Mouse (Mus musculus) skeletal muscle tissue, adult 2 months (tissue): ENCODE data around the gene Slc40a1.

Experiments
- DNase-seq: peaks from one replicate; pipeline ENCODE4 v3.0.0-alpha.2; 2012; ENCODE audit warnings: low read depth, low spot score

The Slc40a1 gene

DNA sequence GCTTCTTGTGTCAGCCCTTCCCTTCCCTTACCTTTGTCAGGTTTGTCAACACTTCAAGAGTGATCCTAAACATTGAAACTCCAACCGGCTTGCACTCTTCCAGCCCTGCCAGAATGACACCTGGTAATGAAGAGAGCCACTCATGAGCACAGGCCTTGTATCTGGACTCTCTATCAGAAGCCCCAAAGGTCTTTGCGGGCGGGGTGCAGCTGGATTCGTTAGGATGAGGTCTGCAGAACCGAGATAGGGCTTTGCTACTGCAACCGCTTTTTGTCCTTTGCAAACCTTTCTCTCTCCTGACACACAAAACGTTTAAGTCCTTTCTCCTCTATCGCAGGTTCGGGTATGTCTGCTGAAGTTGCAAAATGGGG, at the start of gene Slc40a1:
TSS of gene Slc40a1 (minus strand) at position 131 of the 371 bp plus-strand sequence.
- no peak for DNase-seq

DNA sequence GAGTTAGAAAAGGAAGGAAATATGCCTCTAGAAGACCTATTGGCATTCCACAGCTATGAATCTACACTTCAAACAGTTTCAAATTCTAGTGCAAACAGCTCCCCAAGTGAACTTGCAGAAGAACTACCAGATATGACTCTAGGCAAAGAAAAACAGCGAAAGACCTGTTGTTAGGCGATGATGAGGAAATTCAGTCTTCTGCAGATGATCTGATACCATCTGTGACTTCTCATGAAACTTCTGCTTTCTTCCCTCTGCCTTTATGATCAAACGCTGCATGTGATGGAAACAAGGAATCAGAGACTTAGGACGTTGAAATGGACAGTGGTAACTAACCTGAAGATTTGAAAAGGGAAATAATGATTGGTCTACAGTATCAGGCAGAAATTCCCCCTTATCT, 45.0 kb upstream of the Slc40a1 start:
- no peak for DNase-seq

DNA sequence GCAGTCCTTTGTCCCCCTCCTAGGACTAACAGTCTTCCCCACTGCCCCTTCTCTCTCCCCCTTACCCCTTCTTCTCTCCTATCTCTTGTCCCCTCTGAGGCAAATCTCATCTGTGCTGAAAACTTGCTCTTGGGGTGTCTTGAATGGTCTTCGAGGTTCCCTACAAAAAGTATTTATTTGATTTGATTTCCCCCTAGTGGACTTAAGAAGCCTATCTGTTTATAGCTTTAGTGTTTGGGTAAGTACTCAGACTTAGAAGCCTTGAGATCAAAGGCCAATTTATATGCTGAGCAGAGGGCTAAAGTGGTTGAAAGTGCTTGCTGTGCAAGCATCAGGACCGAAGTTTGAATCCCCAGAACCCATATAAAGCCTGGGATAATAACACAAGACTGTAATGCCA, 22.7 kb upstream of the Slc40a1 start:
- no peak for DNase-seq

DNA sequence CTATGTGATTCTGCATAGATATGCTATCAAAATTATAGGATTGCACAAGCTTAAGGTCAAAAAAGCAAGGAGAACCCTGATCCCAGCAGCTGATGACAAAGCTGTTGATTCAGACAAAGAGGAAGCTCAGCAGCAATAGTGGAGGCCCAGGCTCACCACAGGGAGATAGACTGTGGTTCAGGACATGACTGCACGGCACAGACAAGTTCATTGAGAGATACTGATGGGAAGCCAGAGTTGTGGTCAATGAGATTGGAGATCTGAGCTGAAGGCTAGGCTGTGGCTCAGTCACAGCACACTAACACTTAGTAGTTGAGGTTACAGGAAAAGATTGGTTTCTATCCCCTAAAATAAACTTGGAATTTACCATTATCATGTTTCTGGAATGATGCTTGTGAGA, 21.5 kb upstream of the Slc40a1 start:
- no peak for DNase-seq

DNA sequence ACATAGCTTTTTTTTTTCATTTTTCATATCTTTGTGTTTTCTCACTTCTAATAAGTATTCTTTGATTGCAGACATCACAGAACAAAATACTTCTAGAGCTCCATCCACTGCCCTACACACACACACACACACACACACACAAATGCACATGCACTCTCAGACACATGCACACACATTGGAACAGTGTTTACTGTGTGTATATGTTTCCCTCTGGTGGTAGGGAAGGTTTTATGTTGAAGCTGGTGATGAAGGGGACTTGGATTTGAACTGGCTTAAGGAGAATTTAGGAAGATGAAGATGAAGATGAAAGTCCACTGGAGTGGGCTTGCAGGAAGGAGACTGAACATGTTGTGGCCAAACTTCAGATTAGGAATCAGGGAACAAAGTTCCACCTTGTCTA, 4.8 kb upstream of the Slc40a1 start:
- DNase-seq = no peak

DNA sequence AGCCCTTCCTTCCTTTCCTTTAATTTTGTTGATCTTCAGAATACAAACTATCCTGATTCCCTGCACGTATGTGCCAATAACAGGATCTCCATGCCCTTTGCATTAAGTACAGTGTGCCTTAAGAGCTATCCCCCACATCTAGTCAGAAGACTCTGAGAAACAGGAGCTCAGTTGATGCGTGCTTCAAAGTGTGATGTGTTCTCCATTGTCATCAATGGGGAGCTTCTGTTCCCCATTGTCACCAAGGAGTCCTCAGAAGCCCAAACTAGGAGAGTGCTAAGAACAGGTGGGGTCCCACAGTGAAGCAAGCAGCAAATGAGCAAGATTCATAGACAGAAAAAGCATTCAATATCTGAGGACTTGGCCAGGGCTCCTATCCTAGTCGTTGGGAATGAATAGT, 588 bp upstream of the Slc40a1 start:
- DNase-seq = no peak

DNA sequence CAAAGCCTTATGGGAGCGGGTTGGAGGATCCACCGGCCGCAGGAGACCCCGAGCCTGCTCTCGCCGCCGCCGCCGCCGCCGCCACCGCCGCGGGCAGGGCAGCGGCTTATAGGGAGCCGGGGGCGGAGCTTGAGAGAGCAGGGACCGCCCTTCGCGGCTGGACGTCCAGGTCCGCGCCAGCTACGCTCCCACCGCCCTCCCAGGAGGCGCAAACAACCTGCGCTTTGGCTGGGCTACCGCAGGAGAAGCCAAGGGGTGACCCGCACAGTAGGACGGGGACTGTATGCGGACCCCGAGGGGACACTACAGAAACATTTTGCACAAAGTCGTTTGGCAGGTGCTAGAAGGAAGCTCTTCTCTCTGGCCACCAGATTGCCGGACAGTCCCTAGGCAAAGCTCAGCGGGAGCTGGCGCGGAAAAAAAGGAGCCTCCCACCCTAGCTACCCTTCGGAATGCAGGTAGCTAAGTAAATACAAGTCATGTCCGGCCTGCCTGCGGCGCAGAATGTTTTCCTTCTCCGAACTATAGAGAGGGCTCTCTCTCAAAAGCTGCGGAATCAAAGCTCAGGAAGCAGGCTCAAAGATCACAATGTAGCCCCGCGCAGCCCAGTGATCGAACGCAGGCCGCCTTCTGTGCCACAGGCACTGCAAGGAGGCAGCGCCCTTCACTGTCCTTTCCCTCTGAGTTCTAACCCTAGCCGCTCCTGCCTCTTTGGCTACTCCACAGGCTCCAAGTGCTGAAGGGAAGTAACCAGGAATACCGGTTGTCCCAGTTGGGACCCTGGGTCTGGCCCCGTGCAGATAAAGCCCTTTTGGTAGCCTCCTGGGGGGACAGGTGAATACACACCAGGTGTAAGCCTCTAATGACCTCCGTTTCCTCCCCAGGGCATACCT, 577 bp downstream of the Slc40a1 start:
- peak; percentile 60 for DNase-seq

DNA sequence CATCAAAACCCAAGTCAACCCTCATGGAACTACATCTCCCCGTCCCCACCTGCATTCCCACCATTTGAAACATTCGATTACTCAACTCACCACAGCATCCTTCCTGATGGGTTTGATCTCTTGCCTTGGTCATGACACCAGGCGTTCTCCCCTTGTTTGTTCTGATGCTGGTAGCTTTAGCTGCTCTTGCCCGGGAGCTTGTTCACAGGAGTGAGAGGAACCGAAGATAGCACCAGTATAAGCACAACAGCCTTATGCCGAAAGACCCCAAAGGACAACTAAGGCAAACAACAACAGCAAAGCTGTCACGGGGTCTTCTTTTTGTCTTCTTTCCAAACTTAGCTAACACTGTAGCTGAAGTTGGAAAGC, 1.2 kb downstream of the Slc40a1 start:
- no peak for DNase-seq

DNA sequence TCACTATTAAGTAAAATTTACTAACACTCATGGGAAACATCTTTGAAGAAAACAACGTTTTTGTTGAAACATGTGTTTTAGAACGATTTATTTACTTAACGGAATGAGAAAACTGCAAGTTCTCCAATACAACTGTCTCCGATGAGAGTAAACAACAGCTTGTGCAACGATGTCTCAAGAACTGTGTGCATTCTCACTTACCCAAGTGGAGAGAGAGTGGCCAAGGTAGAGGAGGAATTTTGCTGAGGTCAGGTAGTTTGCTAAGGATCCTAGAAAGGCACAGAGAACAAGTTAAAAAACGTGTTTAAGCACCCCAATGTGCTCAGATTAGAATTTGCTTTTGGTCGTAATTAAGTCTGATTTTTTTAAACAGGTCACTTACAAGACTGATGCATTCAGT, 1.8 kb downstream of the Slc40a1 start:
- DNase-seq = no peak

DNA sequence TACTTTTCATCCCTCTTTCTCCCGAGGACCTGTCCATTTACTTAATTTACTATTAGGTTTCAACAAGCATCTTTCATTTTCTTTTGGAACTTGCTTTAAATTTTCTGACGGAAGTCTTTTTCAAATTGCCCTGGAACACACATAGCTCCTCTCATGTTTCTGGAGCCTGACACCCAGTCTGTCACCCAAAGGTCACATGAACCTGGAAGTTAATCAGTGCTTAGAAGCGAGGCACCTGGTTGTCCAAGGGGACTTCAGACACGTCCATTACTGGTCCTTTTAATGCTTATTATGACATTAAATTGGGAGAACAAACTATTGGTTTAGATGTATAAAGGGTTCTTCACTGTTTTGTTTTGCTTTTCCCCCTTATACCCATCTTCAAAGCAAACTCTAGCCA, 3.0 kb downstream of the Slc40a1 start:
- DNase-seq = no peak

DNA sequence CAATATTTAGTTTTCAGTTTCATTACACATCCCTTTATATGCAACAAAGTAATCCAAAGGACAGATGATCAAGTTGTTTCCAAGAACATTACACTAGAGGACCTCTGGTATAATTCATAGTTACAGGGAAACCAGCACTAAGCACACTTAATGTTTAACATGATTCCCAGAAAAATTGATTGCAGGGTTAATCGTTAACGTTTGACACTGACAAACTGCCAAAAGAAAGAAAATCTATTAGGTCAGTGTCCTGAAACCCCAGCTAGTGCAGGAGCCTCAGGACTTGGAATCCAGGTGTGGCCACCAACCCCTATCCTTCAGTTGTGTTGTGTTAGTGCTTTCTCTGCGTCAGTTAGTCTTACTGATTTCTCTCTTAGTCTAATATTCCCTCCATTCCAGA, 5.6 kb downstream of the Slc40a1 start:
- no peak for DNase-seq

DNA sequence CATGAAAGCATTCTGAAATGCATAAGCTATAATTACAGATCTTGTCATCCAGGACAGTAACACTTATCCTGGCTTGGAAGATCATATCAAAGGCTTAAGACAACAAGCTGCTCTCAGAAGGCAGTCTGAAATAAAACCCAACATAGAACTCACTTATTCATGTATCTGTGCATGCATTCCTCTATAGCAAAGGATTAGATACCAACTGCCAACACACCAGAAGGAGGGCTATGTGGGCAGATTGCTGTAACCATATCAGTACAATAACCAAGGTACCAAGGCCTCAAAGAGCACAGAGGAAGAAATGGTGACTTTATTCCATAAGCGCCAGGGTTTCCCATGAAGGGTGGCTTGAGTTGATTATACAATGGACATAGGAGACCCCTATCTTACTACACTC, 6.6 kb downstream of the Slc40a1 start:
- DNase-seq = no peak

DNA sequence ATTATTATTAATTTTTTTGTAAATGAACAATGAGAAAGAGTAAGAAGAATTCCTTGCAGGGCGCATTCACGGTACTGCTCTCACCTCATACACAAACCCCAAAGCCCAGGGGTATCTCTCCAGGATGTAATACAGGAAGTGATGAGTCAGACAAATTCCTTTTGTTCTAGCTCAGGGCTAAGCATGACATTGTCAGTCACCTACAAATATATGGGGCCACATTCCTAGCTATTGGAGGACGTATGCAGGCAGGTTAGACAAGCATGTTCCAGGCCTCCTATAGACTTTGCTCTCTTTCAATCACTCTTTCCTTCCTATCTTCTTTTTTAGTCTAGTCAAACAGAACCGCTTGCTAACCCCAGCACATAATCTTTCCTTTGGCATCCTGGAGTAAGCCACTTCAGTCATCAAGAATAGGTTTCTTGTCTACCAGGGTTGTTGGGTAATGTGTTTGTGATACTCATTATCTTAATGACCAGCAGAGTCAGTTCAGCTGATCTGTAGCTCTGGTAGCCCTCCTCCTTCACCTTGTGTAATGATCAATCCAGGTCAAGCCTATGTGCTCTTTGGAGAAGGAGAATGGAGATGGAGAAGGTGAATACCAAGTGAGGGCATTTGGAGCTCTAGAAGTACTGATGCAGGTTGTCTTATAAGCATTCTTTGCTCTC, 9.1 kb downstream of the Slc40a1 start:
- DNase-seq = no peak

DNA sequence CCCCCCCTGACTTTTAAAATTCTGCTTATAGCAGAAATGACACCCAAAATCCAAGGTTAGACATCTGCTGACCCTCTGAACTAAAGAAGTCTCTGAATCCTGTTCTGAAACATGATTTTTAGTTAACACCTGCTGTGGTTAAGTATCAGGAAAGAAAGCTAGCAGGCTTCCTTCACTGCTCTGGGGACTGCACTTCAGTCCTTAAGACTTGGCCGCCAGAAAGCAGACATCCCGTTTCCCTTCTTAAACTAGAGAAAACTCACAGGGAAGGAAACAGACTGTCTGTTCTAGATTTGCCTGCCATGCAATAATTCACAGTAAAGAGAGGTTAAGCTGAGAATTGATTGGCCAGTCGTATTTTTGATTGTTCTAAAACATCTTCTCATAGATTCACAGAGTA, 10.1 kb downstream of the Slc40a1 start:
- DNase-seq = no peak

DNA sequence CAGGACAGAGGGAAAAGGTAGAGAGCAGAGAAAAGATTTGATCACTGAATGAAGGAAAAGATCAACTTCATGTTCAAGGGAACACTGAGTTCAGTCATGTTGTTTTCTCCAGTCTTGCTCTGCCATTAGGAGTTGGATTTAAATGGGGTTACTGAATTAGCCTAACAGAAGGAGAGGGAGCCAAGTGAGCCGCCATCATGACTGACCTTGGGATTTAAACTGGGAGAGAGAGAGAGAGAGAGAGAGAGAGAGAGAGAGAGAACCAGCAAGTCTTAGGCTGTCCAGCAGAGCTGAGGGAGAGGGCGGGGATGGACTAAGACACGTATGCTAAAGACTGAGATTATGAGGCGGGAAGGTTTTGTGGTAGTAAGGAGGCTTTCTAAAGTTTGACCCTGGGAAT, 12.1 kb downstream of the Slc40a1 start:
- no peak for DNase-seq

DNA sequence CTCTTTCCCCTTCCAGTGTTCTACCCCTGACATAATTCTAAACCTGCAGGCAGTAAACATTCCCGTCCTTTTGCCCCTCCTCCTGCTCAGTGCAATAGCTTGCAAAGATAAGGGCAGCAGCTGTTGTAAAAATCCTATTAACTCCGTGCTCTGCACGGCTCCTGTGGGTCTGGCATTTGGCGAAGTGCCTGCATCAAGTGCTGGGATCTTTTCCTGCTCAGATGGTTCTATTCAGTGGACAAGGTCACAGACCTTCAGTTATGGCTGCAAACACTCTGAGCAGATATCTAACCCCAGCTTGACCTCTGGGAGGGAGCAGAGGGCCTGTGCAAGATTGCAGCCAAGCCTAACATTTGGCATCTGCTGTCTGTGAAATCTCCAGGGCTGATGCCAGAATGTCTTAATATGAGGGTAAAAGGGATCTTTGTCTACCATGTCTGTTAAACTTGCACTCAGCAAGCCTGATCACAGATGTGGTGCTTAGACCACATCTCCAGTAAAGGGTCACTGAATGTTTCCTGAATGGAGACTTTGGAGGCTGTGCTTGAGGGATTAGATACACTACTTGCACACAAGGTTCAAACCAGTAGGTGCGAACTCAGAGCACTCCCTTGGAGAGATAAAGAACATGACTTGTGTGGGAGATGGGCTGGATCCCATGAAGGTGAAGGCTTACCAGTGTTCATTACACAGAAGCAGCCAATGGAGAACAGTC, 21.1 kb downstream of the Slc40a1 start:
- peak; percentile 16 for DNase-seq

DNA sequence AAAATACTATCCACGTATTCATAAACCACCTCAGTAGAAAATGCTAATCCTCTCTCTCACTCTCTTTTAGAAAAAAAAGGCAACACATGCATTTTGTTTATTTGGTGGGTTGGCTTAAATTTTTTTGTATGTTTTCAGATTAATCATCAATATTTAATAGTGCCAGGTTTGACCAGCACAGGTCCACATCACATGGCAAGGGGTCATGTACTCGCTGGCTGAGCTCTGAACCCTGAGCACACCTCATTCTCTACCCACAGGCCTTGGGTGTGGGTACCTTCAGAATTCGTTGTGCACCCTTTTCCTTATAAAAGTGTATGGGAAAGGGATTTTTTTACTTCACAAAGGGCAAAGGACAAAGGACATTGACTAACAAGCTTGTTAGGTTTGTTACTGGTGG, 22.2 kb downstream of the Slc40a1 start:
- no peak for DNase-seq

DNA sequence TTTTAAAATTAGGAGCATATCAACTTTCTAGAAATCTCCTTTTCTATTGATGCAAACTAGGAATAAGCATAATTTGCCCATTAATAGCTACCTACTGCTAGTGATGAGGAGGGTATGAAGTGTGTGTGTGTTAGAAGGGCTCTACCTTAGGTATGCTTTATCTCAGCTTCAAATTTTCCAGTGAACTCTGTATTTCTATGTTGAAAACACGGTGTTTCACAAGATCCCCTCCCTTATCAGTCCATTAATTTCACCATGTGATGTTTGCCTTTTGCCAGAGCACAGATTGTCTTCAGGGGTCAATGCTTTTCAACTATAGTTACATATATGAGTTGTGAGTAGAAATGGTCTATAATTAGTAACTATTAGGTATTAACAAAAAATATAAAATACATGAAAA, 28.3 kb downstream of the Slc40a1 start:
- DNase-seq = no peak

DNA sequence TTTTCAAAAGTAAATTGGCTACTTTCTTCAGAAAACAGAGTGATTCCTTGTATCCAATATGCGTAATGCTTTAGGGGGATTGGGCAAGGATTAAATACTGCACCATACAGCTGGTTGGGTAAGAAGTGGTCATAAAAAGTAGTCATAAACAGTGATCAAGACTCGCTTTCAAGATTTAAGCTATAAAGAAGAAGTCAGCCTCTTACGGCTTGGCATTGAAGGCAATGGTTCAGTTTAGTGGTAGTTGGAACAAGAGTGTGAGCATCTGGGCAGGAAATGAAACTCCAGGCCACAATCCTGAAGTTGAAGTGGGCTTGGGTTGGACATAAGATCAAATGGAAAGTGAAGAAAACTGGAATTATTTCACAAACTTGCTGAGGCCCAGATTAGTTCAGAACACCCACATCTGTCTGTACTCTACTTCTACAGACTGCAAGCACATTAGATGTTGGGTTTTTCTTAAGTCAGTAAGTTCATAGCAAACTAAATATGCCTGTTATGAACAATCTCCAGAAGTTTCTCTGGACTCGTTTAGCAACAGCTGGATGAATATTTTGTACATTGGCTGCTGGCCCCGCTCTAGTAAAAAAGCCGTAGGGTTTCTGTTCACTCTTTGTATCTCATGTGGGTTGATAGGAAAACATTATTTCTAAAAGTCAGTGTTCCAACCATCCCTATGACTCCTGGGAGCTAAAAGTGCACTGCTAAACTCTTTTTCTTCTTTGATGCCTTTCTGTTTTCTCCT, 32.0 kb downstream of the Slc40a1 start:
- DNase-seq = peak; percentile 16

DNA sequence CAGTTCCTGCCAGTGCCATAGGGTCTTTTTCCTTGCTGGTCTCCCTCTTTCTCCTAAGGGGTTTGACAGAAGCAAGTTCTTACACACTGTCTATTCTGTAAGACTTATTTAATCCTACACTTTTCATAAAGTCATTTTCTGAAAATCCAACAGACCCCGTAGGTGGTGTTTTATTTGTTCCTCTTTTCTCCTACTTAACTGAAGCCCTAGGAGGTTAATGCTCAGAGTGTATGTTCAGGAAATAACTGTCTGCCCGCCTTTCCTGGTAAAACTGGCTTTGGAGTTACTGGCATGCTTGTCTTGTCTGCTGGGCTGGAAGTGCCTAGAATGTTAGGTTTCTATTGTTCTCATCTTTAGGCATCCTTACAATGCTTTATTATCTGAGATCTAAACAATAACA, 34.3 kb downstream of the Slc40a1 start:
- DNase-seq = no peak

DNA sequence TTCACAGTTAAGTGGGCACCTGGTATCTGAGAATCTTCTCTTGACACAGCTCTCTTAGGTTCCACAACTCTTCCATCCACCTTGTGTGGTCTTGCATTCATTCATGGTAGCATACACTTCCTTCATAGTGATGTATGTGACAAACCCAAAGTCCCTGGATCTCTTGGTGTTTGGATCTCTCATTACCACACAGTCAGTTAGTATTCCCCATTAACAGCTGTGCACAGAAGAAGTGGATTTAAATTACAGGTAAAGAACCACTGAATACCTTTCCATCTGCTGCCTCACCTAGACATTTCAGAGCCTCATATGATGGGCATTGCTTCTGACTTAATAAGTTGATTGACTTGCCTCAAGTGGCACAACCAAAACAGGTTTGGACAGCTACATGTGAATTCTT, 36.1 kb downstream of the Slc40a1 start, which contains the start of gene Gm5269:
TSS of gene Gm5269 (minus strand) at position 101 of the 400 bp plus-strand sequence.
- DNase-seq = no peak

DNA sequence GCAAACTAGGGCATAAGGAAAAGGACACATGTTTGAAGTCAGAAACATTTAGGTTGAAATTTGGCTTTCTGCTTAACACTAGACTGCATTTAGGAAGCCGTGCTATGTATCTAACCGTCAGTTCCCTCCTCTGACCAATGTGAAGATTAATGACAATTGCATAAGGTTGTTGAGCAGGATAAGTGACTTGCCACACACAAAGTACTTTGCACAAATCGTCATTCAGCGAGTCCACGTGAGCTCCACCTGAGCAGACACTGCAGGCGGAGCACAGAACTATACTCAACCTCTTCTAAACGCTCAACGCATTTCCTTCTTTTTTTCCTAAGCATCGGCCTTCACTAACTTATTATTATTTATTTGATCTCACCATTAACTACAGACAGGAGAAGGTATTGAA, 39.5 kb downstream of the Slc40a1 start:
- no peak for DNase-seq
